Mouse (Mus musculus): ENCODE data around the gene Tmub2. TPM values are rescaled to one million over a fixed set of nuclear protein-coding genes. Genes with fewer than 3 reads are reported as not detected.
A peak's percentile ranks its signal among the peaks of the same experiment; 100 is the strongest.

The Tmub2 gene
- polyA plus RNA-seq, 1 experiment: 48.3 TPM

GRCm38 (mm10) chr11:102288913-102289312 is 4.2 kb downstream of the Tmub2 start:
- peaks cover 67% of the 10 kb centered on the region for H3K4me1 ChIP-seq
- peaks cover 74% of the 10 kb centered on the region for H3K36me3 ChIP-seq (replicated peaks; ENCODE audit: low read length)
- no peaks in the 10 kb centered on the region for H3K9me3 ChIP-seq
- no peak for TF ChIP-seq FLI1 (IDR thresholded peaks at IDR 0.05; ENCODE audit: low read length)
- no peak for TF ChIP-seq GATA1 (IDR thresholded peaks at IDR 0.05; ENCODE audit: borderline replicate concordance, low read length)
- H3K27me3 ChIP-seq (replicated peaks): no peaks in the 10 kb centered on the region
- H3K4me3 ChIP-seq (replicated peaks): no peak overlapping the region

GRCm38 (mm10) chr11:102289511-102290100 is 4.9 kb downstream of the Tmub2 start:
- TF ChIP-seq GATA1 (IDR thresholded peaks at IDR 0.05; ENCODE audit: borderline replicate concordance, low read length) (no peak), FLI1 (IDR thresholded peaks at IDR 0.05; ENCODE audit: low read length) (no peak)
- Histone ChIP-seq H3K36me3 (replicated peaks; ENCODE audit: low read length) (peaks cover 81% of the 10 kb centered on the region), H3K4me3 (replicated peaks) (no peak overlapping the region), H3K4me1 (peaks cover 74% of the 10 kb centered on the region), H3K9me3 (no peaks in the 10 kb centered on the region), H3K27me3 (replicated peaks) (no peaks in the 10 kb centered on the region)

- H3K9me3 ChIP-seq: no peaks in the 10 kb centered on the region
- TF ChIP-seq FLI1 (IDR thresholded peaks at IDR 0.05; ENCODE audit: low read length): no peak
- no peak for TF ChIP-seq GATA1 (IDR thresholded peaks at IDR 0.05; ENCODE audit: borderline replicate concordance, low read length)
- H3K36me3 ChIP-seq (replicated peaks; ENCODE audit: low read length): peaks cover 86% of the 10 kb centered on the region
- no peak overlapping the region for H3K4me3 ChIP-seq (replicated peaks)
- H3K27me3 ChIP-seq (replicated peaks): no peaks in the 10 kb centered on the region
- H3K4me1 ChIP-seq: peaks cover 79% of the 10 kb centered on the region
Measured at GRCm38 (mm10) chr11:102290141-102290540, 5.4 kb downstream of the Tmub2 start.

- no peaks in the 10 kb centered on the region for H3K27me3 ChIP-seq (replicated peaks)
- no peaks in the 10 kb centered on the region for H3K9me3 ChIP-seq
- TF ChIP-seq GATA1 (IDR thresholded peaks at IDR 0.05; ENCODE audit: borderline replicate concordance, low read length) (no peak), FLI1 (IDR thresholded peaks at IDR 0.05; ENCODE audit: low read length) (no peak)
- H3K4me3 ChIP-seq (replicated peaks): no peak overlapping the region
- peaks cover 77% of the 10 kb centered on the region for H3K4me1 ChIP-seq
- peaks cover 86% of the 10 kb centered on the region for H3K36me3 ChIP-seq (replicated peaks; ENCODE audit: low read length)
Measured at GRCm38 (mm10) chr11:102291051-102291535, 6.4 kb downstream of the Tmub2 start.

- peaks cover 62% of the 10 kb centered on the region for H3K4me1 ChIP-seq
- H3K9me3 ChIP-seq: no peaks in the 10 kb centered on the region
- peak overlapping the region; percentile 18 for H3K4me3 ChIP-seq (replicated peaks)
- TF ChIP-seq GATA1 (IDR thresholded peaks at IDR 0.05; ENCODE audit: borderline replicate concordance, low read length): no peak
- no peak for TF ChIP-seq FLI1 (IDR thresholded peaks at IDR 0.05; ENCODE audit: low read length)
- H3K27me3 ChIP-seq (replicated peaks): no peaks in the 10 kb centered on the region
- H3K36me3 ChIP-seq (replicated peaks; ENCODE audit: low read length): peaks cover 60% of the 10 kb centered on the region
Measured at GRCm38 (mm10) chr11:102293971-102294370, 9.2 kb downstream of the Tmub2 start.

GRCm38 (mm10) chr11:102294416-102294815 is 9.7 kb downstream of the Tmub2 start:
- Histone ChIP-seq H3K36me3 (replicated peaks; ENCODE audit: low read length) (peaks cover 56% of the 10 kb centered on the region), H3K27me3 (replicated peaks) (no peaks in the 10 kb centered on the region), H3K4me3 (replicated peaks) (no peak overlapping the region), H3K4me1 (peaks cover 59% of the 10 kb centered on the region), H3K9me3 (no peaks in the 10 kb centered on the region)
- TF ChIP-seq FLI1 (IDR thresholded peaks at IDR 0.05; ENCODE audit: low read length) (no peak), GATA1 (IDR thresholded peaks at IDR 0.05; ENCODE audit: borderline replicate concordance, low read length) (no peak)

GRCm38 (mm10) chr11:102294887-102295597 is 10.3 kb downstream of the Tmub2 start:
- H3K36me3 ChIP-seq (replicated peaks; ENCODE audit: low read length): peaks cover 50% of the 10 kb centered on the region
- peaks cover 59% of the 10 kb centered on the region for H3K4me1 ChIP-seq
- TF ChIP-seq FLI1 (IDR thresholded peaks at IDR 0.05; ENCODE audit: low read length) (no peak), GATA1 (IDR thresholded peaks at IDR 0.05; ENCODE audit: borderline replicate concordance, low read length) (no peak)
- H3K27me3 ChIP-seq (replicated peaks): no peaks in the 10 kb centered on the region
- peak overlapping the region; percentile 96 for H3K4me3 ChIP-seq (replicated peaks)
- H3K9me3 ChIP-seq: no peaks in the 10 kb centered on the region

- no peaks in the 10 kb centered on the region for H3K9me3 ChIP-seq
- H3K4me1 ChIP-seq: peaks cover 51% of the 10 kb centered on the region
- peaks cover 42% of the 10 kb centered on the region for H3K36me3 ChIP-seq (replicated peaks; ENCODE audit: low read length)
- H3K4me3 ChIP-seq (replicated peaks): peak overlapping the region; percentile 96
- no peaks in the 10 kb centered on the region for H3K27me3 ChIP-seq (replicated peaks)
- TF ChIP-seq GATA1 (IDR thresholded peaks at IDR 0.05; ENCODE audit: borderline replicate concordance, low read length) (no peak), FLI1 (IDR thresholded peaks at IDR 0.05; ENCODE audit: low read length) (no peak)
Measured at GRCm38 (mm10) chr11:102295598-102296471, 11.1 kb downstream of the Tmub2 start.
